Mouse (Mus musculus) hindbrain, embryonic 15.5 days (tissue): ENCODE measurements around the gene Ssbp4. TPM values are rescaled to one million over a fixed set of nuclear protein-coding genes. Genes with fewer than 3 reads are reported as not detected.

Experiments
- ATAC-seq: fragments of 200-750 bp; cut with Nextera tagmentation; 2 replicates; pipeline ENCODE4 v1.8.0; 2017; ENCODE audit warnings: low read depth, moderate number of reproducible peaks, moderate TSS enrichment; ENCODE audit not compliant: low FRiP score
- H3K27ac ChIP-seq: fragments of 300-500 bp; sonication (generic); replicated peaks from 2 replicates; pipeline ENCODE4 v1.5.1; 2015; ENCODE audit warnings: mild to moderate bottlenecking, inconsistent platforms
- H3K27me3 ChIP-seq: fragments of 300-500 bp; sonication (generic); 2 replicates; pipeline ENCODE4 v1.6.1; 2015; ENCODE audit warnings: control low read depth, inconsistent platforms
- H3K36me3 ChIP-seq: fragments of 300-500 bp; sonication (generic); 2 replicates; pipeline ENCODE4 v1.6.1; 2015; ENCODE audit warnings: control low read depth, inconsistent platforms
- H3K4me1 ChIP-seq: fragments of 300-500 bp; sonication (generic); replicated peaks from 2 replicates; pipeline ENCODE4 v1.6.1; 2015; ENCODE audit warnings: control low read depth, inconsistent platforms
- H3K4me2 ChIP-seq: fragments of 300-500 bp; sonication (generic); 2 replicates; pipeline ENCODE4 v1.6.1; 2015; ENCODE audit warnings: moderate library complexity, mild to moderate bottlenecking, inconsistent platforms
- H3K4me3 ChIP-seq: fragments of 300-500 bp; sonication (generic); 2 replicates; pipeline ENCODE4 v1.5.1; 2015; ENCODE audit warnings: mild to moderate bottlenecking, inconsistent platforms
- H3K9ac ChIP-seq: fragments of 300-500 bp; sonication (generic); 2 replicates; pipeline ENCODE4 v1.6.1; 2015; ENCODE audit warnings: inconsistent platforms
- H3K9me3 ChIP-seq: fragments of 300-500 bp; sonication (generic); 2 replicates; pipeline ENCODE4 v1.6.1; 2016; ENCODE audit warnings: control low read depth, inconsistent platforms
- WGBS: fragments of 180-500 bp; shearing (Covaris S2); methylation state at CpG from one replicate; pipeline ENCODE4 v1.1.7; 2015; 5-methylcytosine and 5-hydroxymethylcytosine counted together
- polyA plus RNA-seq: library from polyadenylated mRNA; unstranded; fragments of >200 nt; fragmentation: Nextera tagmentation; extraction: Ambion mirVana; gene quantifications from 2 replicates; pipeline ENCODE4 v1.2.1, GENCODE M21; 2015

Ssbp4 gene
- polyA plus RNA-seq, 1 experiment from 2014 or later = 172 TPM

DNA sequence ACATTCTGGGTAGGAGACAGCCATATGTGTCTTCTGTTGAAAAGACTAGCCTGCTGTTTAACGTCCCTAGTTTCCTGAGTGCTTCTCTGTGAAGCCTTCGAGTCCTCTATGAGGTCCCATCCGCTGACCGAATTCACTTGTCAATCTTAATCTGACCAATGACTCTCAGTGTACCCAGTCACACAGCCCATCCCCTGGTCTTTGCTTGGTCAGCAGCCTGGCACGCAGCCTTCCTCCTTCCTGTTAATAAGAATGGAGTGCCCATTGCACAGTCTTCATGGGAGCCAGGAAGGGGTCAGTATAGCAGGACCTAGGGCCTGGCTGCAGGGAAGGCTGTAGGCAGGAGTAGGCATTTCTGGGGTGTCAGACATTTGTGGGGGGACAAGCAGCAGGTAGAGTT is 5.8 kb upstream of the Ssbp4 start:
- Histone ChIP-seq H3K27ac (no peak overlapping the region), H3K4me2 (no peak overlapping the region), H3K27me3 (no peaks in the 10 kb centered on the region), H3K4me3 (no peak overlapping the region), H3K9me3 (no peaks in the 10 kb centered on the region), H3K36me3 (no peaks in the 10 kb centered on the region), H3K9ac (no peak overlapping the region), H3K4me1 (peaks cover 22% of the 10 kb centered on the region)
- no peak for ATAC-seq
- 65% methylated on average over 5 of the region's 5 CpGs for WGBS

DNA sequence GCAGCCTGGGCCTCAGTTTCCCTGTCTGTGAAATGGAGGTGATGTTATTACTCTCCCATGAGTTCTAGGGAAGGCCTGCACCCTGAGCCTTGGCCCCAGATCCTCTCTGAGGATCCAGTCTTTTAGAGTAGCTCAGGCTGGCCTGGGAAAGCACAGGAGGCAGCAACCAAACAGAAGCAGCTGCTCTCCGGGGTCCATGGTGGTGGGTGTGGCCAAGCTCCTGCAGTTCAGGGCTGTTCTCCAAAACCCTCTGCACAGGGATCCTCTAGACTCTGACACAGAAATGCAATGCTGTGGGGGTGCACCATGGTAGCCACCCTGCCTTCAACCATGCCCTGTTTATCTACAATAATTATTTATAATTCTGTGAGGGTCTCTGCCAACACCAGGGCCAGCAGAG is 5.1 kb upstream of the Ssbp4 start:
- Histone ChIP-seq H3K4me1 (peaks cover 29% of the 10 kb centered on the region), H3K27me3 (no peaks in the 10 kb centered on the region), H3K4me3 (no peak overlapping the region), H3K9ac (no peak overlapping the region), H3K27ac (no peak overlapping the region), H3K4me2 (no peak overlapping the region), H3K36me3 (no peaks in the 10 kb centered on the region), H3K9me3 (no peaks in the 10 kb centered on the region)
- 12% methylated on average over 1 of the region's 1 CpGs for WGBS
- ATAC-seq = no peak

DNA sequence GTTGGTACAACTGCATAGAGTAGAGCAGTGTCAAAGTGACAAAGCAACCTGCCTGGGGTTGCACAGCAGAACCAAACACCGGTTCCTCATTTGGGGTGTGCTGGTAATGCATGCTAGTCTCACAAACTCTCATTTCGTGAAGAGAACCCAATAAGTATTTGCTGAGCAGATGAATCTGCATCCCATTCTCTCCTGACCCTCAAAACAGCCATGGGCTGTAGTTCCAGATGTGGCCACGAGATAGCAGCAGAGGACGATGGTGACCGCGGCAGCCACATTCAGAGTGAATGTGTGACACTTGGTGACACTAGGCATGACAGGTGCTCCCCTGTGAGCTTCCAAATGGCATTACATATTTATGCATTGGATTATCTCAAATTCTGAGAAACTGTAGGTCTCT is 3.2 kb upstream of the Ssbp4 start:
- ATAC-seq = no peak
- peaks cover 44% of the 10 kb centered on the region for H3K4me1 ChIP-seq
- 0% methylated on average over 6 of the region's 6 CpGs for WGBS

DNA sequence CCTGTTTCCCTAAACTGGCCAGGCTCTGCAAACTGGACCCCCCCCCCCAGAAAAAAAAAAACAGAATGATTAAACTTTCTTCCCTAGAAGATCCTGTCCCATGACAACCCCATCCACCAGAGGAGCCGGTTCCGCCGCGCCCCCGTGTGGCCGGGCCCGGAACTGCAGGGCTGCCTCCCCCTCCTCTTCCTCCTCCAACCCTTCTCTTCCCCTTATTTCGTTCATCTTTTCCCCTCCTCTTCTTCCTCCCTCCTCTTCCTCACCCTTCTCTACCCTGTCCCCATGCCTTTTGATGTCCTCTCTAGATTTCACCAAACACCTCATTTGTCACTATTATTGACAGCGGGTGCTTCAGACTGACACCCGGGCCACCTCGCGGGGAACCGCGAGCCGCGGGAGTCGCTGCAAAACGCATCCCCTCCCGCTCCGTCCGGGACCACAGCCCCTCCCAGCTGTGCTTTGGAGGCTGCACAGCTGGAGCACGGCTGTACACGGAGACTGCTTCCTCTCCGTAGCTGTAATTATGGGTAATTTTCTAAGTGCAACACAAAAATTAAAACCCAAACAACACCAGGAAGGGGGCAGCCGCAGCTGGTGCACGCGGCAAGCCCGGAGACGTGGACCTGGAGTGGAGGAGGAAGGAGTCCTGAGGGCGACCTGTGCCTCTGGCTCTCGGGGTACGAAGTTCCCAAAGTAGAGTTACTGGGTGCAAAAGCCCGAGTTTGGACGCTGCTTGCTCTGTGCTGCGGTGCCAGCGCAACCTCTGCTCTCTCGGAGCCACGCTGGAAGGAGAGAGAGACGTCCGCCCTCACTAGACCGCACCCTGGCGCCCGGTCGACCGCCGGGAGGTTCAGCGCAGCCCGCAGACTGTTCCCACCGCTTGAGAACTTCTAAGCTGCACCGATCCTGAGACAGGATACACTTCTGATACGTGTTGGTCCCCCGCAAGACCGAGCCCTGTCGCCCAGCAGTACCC is 2.4 kb upstream of the Ssbp4 start:
- under 1% methylated on average over 54 of the region's 54 CpGs for WGBS
- Histone ChIP-seq H3K4me2 (peak overlapping the region; percentile 83), H3K27ac (peak overlapping the region; percentile 83), H3K9me3 (no peaks in the 10 kb centered on the region), H3K36me3 (no peaks in the 10 kb centered on the region), H3K9ac (peak overlapping the region; percentile 42), H3K4me1 (peaks cover 52% of the 10 kb centered on the region), H3K4me3 (peak overlapping the region; percentile 37), H3K27me3 (no peaks in the 10 kb centered on the region)
- ATAC-seq = no peak

More for the DNA sequence above, 3.2 kb upstream of the Ssbp4 start:
- Histone ChIP-seq H3K9me3 (no peaks in the 10 kb centered on the region), H3K27me3 (no peaks in the 10 kb centered on the region), H3K9ac (peak overlapping the region; percentile 42), H3K4me2 (peak overlapping the region; percentile 83), H3K27ac (peak overlapping the region; percentile 65), H3K4me3 (peak overlapping the region; percentile 37), H3K36me3 (no peaks in the 10 kb centered on the region)

DNA sequence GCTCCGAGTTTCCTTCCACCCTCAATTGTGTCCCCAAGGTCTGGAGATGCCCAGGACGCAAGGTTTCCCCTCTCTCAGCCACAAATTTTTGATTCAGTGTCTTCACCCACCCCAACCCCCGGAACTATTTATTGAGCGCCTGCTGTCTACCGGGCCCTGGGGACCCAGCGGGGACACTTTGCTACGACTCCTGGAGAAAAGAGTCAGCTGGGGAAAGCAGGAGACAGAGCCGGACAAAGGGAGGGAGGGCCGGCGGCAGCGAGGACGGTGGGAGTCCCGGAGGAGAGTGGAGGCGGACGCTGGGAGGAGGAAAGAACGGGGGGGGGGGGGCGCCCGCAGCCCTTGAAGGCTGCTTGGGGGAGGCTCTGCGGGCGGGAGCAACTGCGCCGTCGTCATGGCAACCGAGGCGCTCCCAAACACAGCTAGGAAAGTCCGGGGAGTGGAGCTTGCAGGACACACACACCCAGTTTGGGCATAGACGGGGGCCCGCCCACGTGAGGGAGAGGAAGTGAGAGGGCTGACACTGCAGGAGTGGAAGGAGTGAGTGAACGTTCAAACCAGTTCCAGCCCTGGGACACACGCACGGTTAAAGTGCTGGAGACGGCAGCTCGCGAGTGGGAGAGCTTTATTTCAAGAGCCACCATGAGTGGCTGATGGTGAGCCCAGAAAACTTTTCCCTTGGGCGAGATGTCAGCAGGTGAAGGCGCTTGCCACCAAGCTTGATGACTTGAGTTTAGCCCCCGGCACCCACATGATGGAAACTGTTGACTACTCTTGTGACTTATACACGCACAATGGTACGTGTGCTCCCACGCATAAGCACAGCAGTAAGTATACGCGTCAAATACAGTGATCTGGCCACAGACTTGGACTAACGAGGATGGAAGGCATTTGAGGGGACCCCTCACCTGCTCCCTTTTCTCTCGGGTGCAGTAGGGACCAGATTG is 1.4 kb upstream of the Ssbp4 start:
- Histone ChIP-seq H3K36me3 (no peaks in the 10 kb centered on the region), H3K4me3 (peak overlapping the region; percentile 37), H3K4me1 (peaks cover 58% of the 10 kb centered on the region), H3K27ac (peak overlapping the region; percentile 83), H3K9me3 (no peaks in the 10 kb centered on the region), H3K4me2 (peak overlapping the region; percentile 83), H3K27me3 (no peaks in the 10 kb centered on the region), H3K9ac (peak overlapping the region; percentile 36)
- WGBS = under 1% methylated on average over 41 of the region's 45 CpGs
- peak; percentile 31; the same call in 1 of the 2 replicates for ATAC-seq

GRCm38 (mm10) chr8:70609368-70609848 is 736 bp upstream of the Ssbp4 start:
- WGBS = under 1% methylated on average over 33 of the region's 39 CpGs
- peaks cover 64% of the 10 kb centered on the region for H3K4me1 ChIP-seq
- peak overlapping the region; percentile 36 for H3K9ac ChIP-seq
- no peaks in the 10 kb centered on the region for H3K27me3 ChIP-seq
- H3K27ac ChIP-seq = peak overlapping the region; percentile 83
- peak; percentile 47 for ATAC-seq
- no peaks in the 10 kb centered on the region for H3K36me3 ChIP-seq
- H3K4me2 ChIP-seq = peak overlapping the region; percentile 83
- no peaks in the 10 kb centered on the region for H3K9me3 ChIP-seq
- H3K4me3 ChIP-seq = peak overlapping the region; percentile 37

GRCm38 (mm10) chr8:70607898-70608748 is 549 bp downstream of the Ssbp4 start:
- peak; percentile 15; the same call in 1 of the 2 replicates for ATAC-seq
- no peaks in the 10 kb centered on the region for H3K36me3 ChIP-seq
- H3K4me3 ChIP-seq = peak overlapping the region; percentile 84
- H3K27ac ChIP-seq = peak overlapping the region; percentile 83
- H3K4me2 ChIP-seq = peak overlapping the region; percentile 83
- H3K9me3 ChIP-seq = no peaks in the 10 kb centered on the region
- H3K4me1 ChIP-seq = peaks cover 66% of the 10 kb centered on the region
- no peaks in the 10 kb centered on the region for H3K27me3 ChIP-seq
- H3K9ac ChIP-seq = peak overlapping the region; percentile 83
- 1% methylated on average over 84 of the region's 84 CpGs for WGBS

- no peaks in the 10 kb centered on the region for H3K9me3 ChIP-seq
- no peak for ATAC-seq
- 0 out of 2 replicates have a peak overlapping the region, but pooled peaks have one; percentile 83 for H3K27ac ChIP-seq
- peak overlapping the region; percentile 83 for H3K4me2 ChIP-seq
- 34% methylated on average over 6 of the region's 6 CpGs for WGBS
- peaks cover 67% of the 10 kb centered on the region for H3K4me1 ChIP-seq
- 0 out of 2 replicates have a peak, but pooled peaks cover 3% of the 10 kb centered on the region for H3K36me3 ChIP-seq
- peak overlapping the region; percentile 83 for H3K9ac ChIP-seq
- H3K27me3 ChIP-seq = no peaks in the 10 kb centered on the region
- peak overlapping the region; percentile 84 for H3K4me3 ChIP-seq
Observed at GRCm38 (mm10) chr8:70607603-70607897, 1.1 kb downstream of the Ssbp4 start.

DNA sequence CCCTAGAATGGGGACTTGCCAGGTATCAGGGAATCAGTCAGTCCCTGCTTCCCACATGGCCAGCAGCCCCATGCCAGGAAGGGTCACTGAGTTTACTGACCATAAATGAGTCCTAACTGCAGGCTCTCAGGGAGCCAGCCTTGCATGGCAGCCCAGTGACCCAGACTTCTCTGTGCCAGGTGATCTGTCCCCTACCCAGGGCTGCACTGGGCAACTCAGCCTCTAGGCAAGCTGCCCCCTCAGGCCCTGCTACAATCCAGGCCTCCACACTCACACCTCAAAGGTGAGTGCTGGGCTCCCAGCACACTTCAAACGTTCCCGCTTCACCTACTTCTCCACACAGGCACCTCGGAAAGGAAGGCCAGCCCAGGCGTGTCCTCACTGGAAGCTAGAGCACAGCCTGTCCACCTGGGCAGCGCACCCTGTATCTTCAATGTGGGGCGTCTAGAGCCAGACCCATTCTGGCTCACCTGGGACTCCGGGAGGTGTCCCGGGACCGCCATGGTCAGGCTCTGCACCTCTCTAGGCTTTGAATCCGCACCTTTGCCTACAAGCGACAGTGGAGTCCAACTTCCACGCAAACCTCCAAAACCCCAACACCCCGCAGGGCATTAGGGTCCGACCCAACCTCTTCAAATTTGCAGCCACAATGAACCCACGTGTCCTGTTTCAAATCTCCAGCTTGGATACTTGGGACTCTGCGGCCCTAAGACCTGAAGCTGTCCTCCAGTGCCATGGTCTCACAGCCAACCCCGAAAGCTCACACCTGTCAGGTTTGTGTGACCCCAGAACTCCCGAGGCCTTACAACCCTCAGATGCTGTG is 1.7 kb downstream of the Ssbp4 start:
- no peak for ATAC-seq
- Histone ChIP-seq H3K27me3 (no peaks in the 10 kb centered on the region), H3K9ac (peak overlapping the region; percentile 83), H3K4me2 (peak overlapping the region; percentile 83), H3K36me3 (0 out of 2 replicates have a peak, but pooled peaks cover 3% of the 10 kb centered on the region), H3K27ac (no peak overlapping the region), H3K9me3 (no peaks in the 10 kb centered on the region), H3K4me1 (peaks cover 73% of the 10 kb centered on the region), H3K4me3 (peak overlapping the region; percentile 84)
- WGBS = 63% methylated on average over 18 of the region's 18 CpGs
